Mouse (Mus musculus) kidney, adult 2 months (tissue): ENCODE results near the gene Ccdc92b.

ENCODE experiments used
- CTCF ChIP-seq: fragments of 200-500 bp; conservative IDR thresholded peaks from 2 replicates; pipeline ENCODE4 v1.5.1; 2011; ENCODE audit warnings: low read depth, mild to moderate bottlenecking, control low read depth, low read length, moderate library complexity, mixed read lengths; ENCODE audit not compliant: insufficient read depth, insufficient read length
- POLR2A ChIP-seq: fragments of 200-500 bp; IDR thresholded peaks from one replicate; pipeline ENCODE4 v1.6.1; 2011; ENCODE audit warnings: low read depth, low read length, control low read depth

DNA sequence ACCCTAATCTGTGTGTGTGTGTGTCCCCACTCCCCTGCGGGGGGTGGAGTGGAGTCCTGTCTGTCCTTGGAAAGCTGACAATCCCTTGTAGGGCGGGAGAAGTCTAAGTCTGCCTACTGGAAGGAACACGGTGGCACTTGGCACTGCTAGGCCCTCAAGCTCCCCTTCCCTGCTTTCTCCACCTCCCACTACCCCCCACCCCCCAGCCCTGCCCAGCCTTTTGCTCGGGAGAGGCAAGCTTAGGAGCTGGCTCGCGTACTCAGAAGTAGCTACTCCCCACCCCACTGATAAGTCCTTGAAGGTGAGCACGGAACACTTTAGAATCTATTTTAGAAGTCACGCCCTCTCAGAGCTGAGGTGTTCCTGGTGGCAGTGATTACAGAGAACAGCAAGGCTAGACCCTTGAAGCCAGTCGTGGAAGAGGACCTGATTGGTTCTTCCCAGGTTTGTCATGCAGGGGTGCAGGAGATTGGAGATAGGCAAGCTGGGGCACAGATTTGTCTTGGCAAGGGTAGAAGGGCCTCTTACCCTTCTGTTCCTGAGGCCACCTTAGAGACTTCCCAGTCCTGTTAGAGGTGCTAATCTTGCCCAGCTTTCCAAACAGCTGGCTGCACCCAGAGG lies 19.5 kb downstream of the Ccdc92b start:
- TF ChIP-seq CTCF, result no peak
- TF ChIP-seq POLR2A, result no peak
